ENCODE assay signal across 20 mouse cellular contexts in the genomic region with DNA sequence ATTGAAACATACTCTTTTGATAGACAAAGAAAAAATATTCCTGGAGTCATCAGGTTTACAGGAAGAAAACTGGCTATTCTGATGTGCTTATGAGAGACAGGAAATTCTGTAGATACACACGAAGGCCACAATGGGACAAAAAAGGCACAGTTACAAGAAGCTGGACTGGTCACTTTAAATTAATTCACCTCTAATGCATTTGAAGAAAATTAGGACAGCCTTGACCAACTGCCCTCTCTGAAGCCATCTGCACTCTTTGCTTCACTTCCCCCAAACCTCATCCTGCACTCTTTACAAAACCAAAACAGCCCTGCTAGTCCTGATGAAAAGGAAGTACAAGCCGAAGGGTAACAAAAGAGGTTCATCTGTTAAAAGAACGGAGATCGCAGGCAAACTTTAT.
A peak's percentile ranks its signal among the peaks of the same experiment; 100 is the strongest.
DNase-seq lines count a peak whose midpoint lies in the region; TF ChIP-seq lines count a peak whose summit lies in the region.
"Had no signal": no experiment of that assay in that cellular context is flagged by ENCODE, and none has a peak within 500 bp of the region (broad histone marks: within the 10 kb centered on the region; RNA-seq: fewer than 3 reads in every experiment).

No protein-coding gene starts in this region.

- peak; percentile 76 for DNase-seq in retina, postnatal 1 day
- DNase-seq in retina, embryonic 14.5 days (ENCODE audit: low spot score), result no peak
- peak; percentile 45 to 54 for DNase-seq in cerebellum, adult 18-20 months
- peak; percentile 75 for DNase-seq in cerebellum, adult 9-11 months
- peak; percentile 18 to 28 for DNase-seq in cerebellum, postnatal 36 days
- DNase-seq in thymus, adult 2 months, result no peak
- no peak for DNase-seq in ovary, postnatal 14 days (ENCODE audit: low spot score)
- no peak for DNase-seq in layer of hippocampus, postnatal 25 days (ENCODE audit: extremely low spot score in 1 of 2, low spot score in 1 of 2)
- DNase-seq: adrenal gland, adult 2 months; adrenal gland, postnatal 36 days; forebrain, postnatal 0 days; gastrocnemius, adult 2 months; gastrocnemius, postnatal 25 days; heart, adult 11 months; heart, postnatal 4 days; kidney, adult 8-10 months had no signal

- no peaks in the 10 kb centered on the region for H3K27me3 ChIP-seq in thymus, adult 2 months (ENCODE audit: control insufficient read depth, insufficient read depth, low read length)
- H3K27me3 ChIP-seq: CH12.LX; forebrain, embryonic 13.5 days; heart, embryonic 13.5 days; hindbrain, embryonic 12.5 days had no signal

- no peak for TF ChIP-seq CTCF in thymus, adult 2 months (IDR thresholded peaks at IDR 0.05; ENCODE audit: borderline replicate concordance, control insufficient read depth, extremely low read depth, insufficient read depth, low read length, poor library complexity)

- no peaks in the 10 kb centered on the region for H3K36me3 ChIP-seq in thymus, adult 2 months (ENCODE audit: control insufficient read depth, insufficient read depth, low read length)
- H3K36me3 ChIP-seq: heart, embryonic 13.5 days; hindbrain, embryonic 12.5 days had no signal

- H3K4me1 ChIP-seq in thymus, adult 2 months (replicated peaks; ENCODE audit: control insufficient read depth, insufficient read depth, low read length), result no peaks in the 10 kb centered on the region
- H3K4me1 ChIP-seq: forebrain, embryonic 13.5 days; heart, embryonic 13.5 days; hindbrain, embryonic 12.5 days had no signal

- H3K4me3 ChIP-seq in thymus, adult 2 months (ENCODE audit: control insufficient read depth, insufficient read depth, low read length), result no peak overlapping the region
- H3K4me3 ChIP-seq: forebrain, embryonic 13.5 days; gastrocnemius, adult 2 months; heart, embryonic 13.5 days; hindbrain, embryonic 12.5 days had no signal

- no peak for TF ChIP-seq POLR2A in thymus, adult 2 months (IDR thresholded peaks at IDR 0.05; ENCODE audit: control insufficient read depth, extremely low read depth, insufficient read depth, low read length, poor library complexity)

- no peak overlapping the region for H3K27ac ChIP-seq in thymus, adult 2 months (ENCODE audit: control insufficient read depth, insufficient read depth, low read length)
- H3K27ac ChIP-seq: forebrain, embryonic 13.5 days; gastrocnemius, adult 2 months; heart, embryonic 13.5 days; hindbrain, embryonic 12.5 days had no signal

- WGBS in thymus, adult 2 months, result 66% methylated on average over 4 of the region's 4 CpGs

Comparison
In these comparisons a context has a peak if more than half of its experiments do, and no peak if none do; other contexts are left out.
1. DNase-seq: peak in retina, postnatal 1 day (single experiment), cerebellum, adult 18-20 months (2 of 2), cerebellum, adult 9-11 months (single experiment) and cerebellum, postnatal 36 days (2 of 2); none in retina, embryonic 14.5 days (single experiment), thymus, adult 2 months (single experiment), ovary, postnatal 14 days (single experiment) and layer of hippocampus, postnatal 25 days (0 of 2).